Mouse (Mus musculus) stomach, embryonic 14.5 days (tissue): Measurements from ENCODE around the gene Tmem203. TPM values are rescaled to one million over a fixed set of nuclear protein-coding genes. Genes with fewer than 3 reads are reported as not detected.

Source experiments
- ATAC-seq: fragments of 200-750 bp; cut with Nextera tagmentation; 2 replicates; pipeline ENCODE4 v1.8.0; 2017; ENCODE audit warnings: low read depth, moderate TSS enrichment; ENCODE audit not compliant: insufficient number of reproducible peaks, insufficient read depth, low FRiP score
- H3K27ac ChIP-seq: fragments of 300-500 bp; sonication (generic); 2 replicates; pipeline ENCODE4 v1.5.1; 2014; ENCODE audit warnings: mild to moderate bottlenecking, low read length, moderate library complexity, mixed read lengths
- H3K27me3 ChIP-seq: fragments of 300-500 bp; sonication (generic); 2 replicates; pipeline ENCODE4 v1.6.1; 2014; ENCODE audit warnings: low read length, control low read depth, mixed read lengths; ENCODE audit not compliant: control insufficient read depth, insufficient read depth
- H3K36me3 ChIP-seq: fragments of 300-500 bp; sonication (generic); 2 replicates; pipeline ENCODE4 v1.6.1; 2014; ENCODE audit warnings: mild to moderate bottlenecking, control low read depth, low read length, moderate library complexity, mixed read lengths; ENCODE audit not compliant: control insufficient read depth, insufficient read depth
- H3K4me1 ChIP-seq: fragments of 300-500 bp; sonication (generic); 2 replicates; pipeline ENCODE4 v1.6.1; 2014; ENCODE audit warnings: low read length, control low read depth, mixed read lengths; ENCODE audit not compliant: control insufficient read depth, insufficient read depth
- H3K4me2 ChIP-seq: fragments of 300-500 bp; sonication (generic); replicated peaks from 2 replicates; pipeline ENCODE4 v1.6.1; 2014; ENCODE audit warnings: low read depth, low read length, control low read depth
- H3K4me3 ChIP-seq: fragments of 300-500 bp; sonication (generic); 2 replicates; pipeline ENCODE4 v1.5.1; 2014; ENCODE audit warnings: low read depth, low read length, control low read depth
- H3K9ac ChIP-seq: fragments of 300-500 bp; sonication (generic); replicated peaks from 2 replicates; pipeline ENCODE4 v1.6.1; 2014; ENCODE audit warnings: low read depth, mild to moderate bottlenecking, control low read depth, low read length, moderate library complexity, mixed read lengths
- H3K9me3 ChIP-seq: fragments of 300-500 bp; sonication (generic); 2 replicates; pipeline ENCODE4 v1.6.1; 2016; ENCODE audit warnings: low read depth, low read length, control low read depth; ENCODE audit not compliant: control insufficient read depth
- WGBS: fragments of 180-500 bp; shearing (Covaris S2); extraction: QIAGEN DNeasy Blood & Tissue Kit; methylation state at CpG from one replicate; pipeline ENCODE4 v1.1.7; 2014; 5-methylcytosine and 5-hydroxymethylcytosine counted together
- polyA plus RNA-seq: library from polyadenylated mRNA; unstranded; fragments of >200 nt; fragmentation: Nextera tagmentation; extraction: Ambion mirVana; gene quantifications from 2 replicates; pipeline ENCODE4 v1.2.1, GENCODE M21; 2014

Gene Tmem203
- polyA plus RNA-seq, 1 experiment from 2014 or later, result 14.7 TPM

DNA sequence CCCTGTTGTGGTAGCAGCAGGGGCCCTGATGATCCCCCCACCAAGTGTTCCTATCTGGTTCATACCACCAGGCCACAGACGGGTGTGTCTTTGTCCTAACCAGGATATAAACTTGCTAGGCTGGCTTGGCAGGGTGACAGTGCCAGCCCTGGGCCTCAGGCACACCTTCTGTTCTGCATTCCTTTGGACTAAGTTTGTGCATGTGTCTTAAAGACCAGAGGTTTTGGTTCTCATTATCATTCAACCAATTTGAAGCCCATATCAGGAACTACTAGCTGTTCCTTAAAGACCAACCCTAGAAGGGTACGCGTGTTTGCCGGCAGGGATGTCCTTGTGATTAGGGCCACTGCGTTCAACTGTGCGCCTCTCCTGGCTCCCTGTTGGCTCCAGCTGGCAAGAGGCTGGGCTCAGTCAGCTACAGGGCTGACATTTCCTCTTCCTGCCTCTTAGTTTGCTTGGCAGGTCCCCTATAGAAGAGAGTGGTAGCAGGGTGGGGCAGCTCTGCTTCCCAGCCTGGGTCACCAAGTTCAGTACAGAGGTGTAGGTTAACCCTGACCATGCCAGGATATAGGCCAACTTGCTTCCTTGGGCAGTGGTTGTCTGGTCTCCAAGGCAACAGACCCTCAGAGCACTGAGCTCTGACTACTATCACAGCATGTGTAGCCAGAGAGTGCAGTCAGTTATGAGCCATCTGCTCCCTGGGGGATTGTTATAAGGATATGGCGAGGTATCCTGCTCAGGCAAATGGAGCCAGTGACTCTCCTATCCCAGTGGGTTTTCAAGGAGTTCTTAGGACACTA lies 31.8 kb downstream of the Tmem203 start:
- peaks cover 12% of the 10 kb centered on the region for H3K4me1 ChIP-seq
- peak overlapping the region; percentile 88 for H3K27ac ChIP-seq
- H3K4me3 ChIP-seq, result no peak overlapping the region
- no peaks in the 10 kb centered on the region for H3K9me3 ChIP-seq
- peak; percentile 65 for ATAC-seq
- H3K4me2 ChIP-seq, result peak overlapping the region; percentile 6; the same call in 1 of the 2 replicates
- peaks cover 38% of the 10 kb centered on the region for H3K36me3 ChIP-seq
- 45% methylated on average over 7 of the region's 7 CpGs for WGBS
- H3K27me3 ChIP-seq, result peaks cover 36% of the 10 kb centered on the region
- H3K9ac ChIP-seq, result no peak overlapping the region

DNA sequence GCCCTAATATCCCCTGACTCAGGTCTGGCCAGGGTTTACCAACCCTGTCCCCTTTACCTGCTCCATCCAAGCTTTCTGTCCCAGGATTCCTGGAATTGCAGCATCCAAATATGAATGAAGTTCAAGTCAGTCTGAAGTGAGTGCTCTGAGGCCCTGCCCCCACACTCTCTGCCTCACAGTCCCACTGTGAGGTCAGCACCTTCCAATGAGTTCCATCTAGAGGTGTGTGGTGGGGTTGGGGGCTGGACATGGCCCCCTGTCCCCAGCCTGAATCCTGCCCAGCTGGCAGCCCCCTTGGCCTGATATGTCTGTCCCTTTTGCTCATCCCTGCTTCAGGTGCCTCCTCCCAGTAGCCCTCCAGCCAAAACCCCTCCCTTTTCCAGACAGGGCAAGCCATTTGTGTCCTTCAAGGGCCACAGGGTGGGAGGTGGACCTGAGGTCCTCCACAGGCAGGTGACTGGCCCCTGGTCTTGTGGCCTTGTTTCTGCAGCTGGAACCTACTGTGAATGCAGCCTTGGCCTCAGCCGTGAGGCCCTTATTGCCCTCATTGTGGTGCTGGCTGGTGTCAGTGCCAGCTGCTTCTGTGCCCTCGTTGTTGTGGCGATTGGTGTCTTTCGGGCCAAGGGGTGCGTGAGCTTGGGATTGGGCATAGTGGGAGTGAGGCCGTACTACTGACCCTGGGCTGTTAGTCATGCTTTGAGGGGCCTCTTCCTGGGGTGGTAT lies 32.8 kb downstream of the Tmem203 start, which contains the start of gene Tmem210:
TSS of gene Tmem210 (plus strand) at position 219 of the 723 bp plus-strand sequence.
- no peak for ATAC-seq
- Histone ChIP-seq H3K4me1 (peaks cover 18% of the 10 kb centered on the region), H3K36me3 (peaks cover 28% of the 10 kb centered on the region), H3K27ac (peak within 1 kb of the TSS; percentile 88; the same call in 1 of the 2 replicates), H3K9ac (no peak within 1 kb of the TSS), H3K4me3 (no peak within 1 kb of the TSS), H3K27me3 (peaks cover 44% of the 10 kb centered on the region), H3K4me2 (no peak within 1 kb of the TSS), H3K9me3 (no peaks in the 10 kb centered on the region)
- WGBS, result 83% methylated on average over 6 of the region's 6 CpGs

DNA sequence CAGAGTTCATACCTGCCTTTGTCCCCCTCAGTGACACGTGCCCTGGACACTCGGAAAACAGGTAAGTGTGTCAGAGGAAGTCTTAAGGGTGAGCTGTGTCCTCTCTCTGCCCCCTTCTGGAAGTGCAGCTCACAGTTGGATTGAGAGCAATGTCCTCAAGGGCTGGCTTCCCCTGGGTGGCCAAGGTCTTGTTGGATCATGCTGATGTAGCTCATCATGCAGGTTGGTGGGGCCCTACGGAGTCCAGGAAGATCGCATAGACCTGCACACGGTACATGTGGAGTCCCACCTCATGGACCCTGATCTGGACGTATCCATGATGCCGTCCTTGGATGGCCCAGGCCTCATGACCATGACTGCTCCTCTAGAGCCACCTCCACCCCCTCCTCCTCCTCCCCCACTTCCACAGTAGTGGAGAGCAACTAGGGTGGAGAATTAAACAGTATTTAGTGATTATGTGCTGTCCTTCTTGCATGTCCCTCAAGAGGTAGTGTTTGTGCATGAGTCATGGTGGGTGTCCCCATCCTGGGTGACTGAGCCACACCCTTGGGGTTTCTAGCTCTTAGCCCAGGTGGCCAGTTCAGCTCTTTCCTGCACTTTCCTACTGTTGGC lies 33.6 kb downstream of the Tmem203 start:
- ATAC-seq, result no peak
- Histone ChIP-seq H3K9ac (no peak overlapping the region), H3K27me3 (peaks cover 44% of the 10 kb centered on the region), H3K9me3 (no peaks in the 10 kb centered on the region), H3K4me2 (no peak overlapping the region), H3K4me3 (no peak overlapping the region), H3K36me3 (peaks cover 21% of the 10 kb centered on the region), H3K4me1 (peaks cover 18% of the 10 kb centered on the region), H3K27ac (no peak overlapping the region)
- WGBS, result 76% methylated on average over 7 of the region's 7 CpGs

DNA sequence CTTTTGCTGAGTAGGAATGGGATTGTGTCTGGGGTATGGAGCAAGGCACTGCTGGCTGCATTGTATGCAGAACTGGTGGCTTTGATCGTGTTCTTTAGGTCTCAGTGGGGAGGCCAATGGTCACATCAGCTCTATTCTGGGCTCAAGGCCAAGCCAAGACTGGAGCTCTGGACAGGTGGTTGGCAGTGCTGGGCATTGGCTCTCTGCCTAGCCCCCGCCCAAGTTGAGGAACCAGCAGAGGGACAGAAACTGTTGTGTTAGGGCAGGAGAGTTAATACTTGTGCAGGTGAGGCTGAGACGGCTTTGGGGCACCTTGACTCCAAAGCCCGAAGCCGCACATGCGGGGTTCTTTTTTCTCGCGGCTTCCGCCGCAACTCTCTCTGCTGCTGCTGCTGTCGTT lies 34.4 kb downstream of the Tmem203 start, which contains the start of gene Lrrc26:
TSS of gene Lrrc26 (plus strand) at position 265 of the 400 bp plus-strand sequence.
- 14% methylated on average over 11 of the region's 11 CpGs for WGBS
- Histone ChIP-seq H3K4me3 (peak within 1 kb of the TSS; percentile 5), H3K9ac (no peak within 1 kb of the TSS), H3K4me1 (peaks cover 18% of the 10 kb centered on the region), H3K9me3 (no peaks in the 10 kb centered on the region), H3K27ac (no peak within 1 kb of the TSS), H3K36me3 (peaks cover 12% of the 10 kb centered on the region), H3K27me3 (peaks cover 44% of the 10 kb centered on the region), H3K4me2 (peak within 1 kb of the TSS; percentile 26)
- no peak for ATAC-seq

DNA sequence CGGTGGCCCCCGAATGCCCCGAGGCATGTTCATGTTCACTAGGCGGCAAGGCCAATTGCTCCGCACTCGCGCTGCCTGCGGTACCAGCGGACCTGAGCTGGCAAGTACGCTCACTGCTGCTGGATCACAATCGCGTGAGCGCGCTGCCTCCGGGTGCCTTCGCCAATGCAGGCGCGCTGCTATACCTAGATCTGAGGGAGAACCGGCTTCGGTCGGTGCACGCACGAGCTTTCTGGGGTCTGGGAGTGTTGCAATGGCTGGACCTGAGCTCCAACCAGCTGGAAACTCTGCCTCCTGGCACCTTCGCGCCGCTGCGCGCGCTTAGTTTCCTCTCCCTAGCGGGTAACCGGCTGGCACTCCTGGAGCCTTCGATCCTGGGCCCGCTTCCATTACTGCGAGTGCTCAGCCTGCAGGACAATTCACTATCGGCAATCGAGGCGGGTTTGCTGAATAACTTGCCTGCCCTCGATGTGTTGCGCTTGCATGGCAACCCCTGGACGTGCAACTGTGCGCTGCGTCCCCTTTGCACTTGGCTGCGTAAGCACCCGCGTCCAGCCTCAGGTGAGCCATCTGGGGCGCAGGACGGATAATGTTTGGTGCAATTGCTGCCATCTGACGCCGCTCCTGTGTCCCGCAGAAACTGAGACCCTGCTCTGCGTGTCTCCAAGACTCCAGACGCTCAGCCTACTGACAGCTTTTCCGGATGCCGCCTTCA lies 35.0 kb downstream of the Tmem203 start:
- H3K27me3 ChIP-seq, result peaks cover 44% of the 10 kb centered on the region

DNA sequence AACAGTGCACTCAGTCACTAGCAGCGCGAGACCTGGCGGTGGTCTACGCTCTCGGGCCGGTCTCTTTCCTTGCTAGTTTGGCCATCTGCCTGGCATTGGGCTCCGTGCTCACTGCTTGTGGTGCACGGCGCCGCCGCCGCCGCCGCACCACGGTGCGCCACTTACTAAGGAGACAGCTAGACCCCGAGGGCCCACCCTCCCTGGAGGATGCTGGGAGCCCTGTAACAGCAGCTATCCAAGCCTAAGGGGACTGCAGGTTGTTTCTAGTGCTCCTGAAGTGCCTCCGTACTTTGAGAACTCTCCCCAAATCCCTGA lies 35.5 kb downstream of the Tmem203 start:
- peaks cover 15% of the 10 kb centered on the region for H3K4me1 ChIP-seq
- H3K36me3 ChIP-seq, result peaks cover 1% of the 10 kb centered on the region; the same call in 1 of the 2 replicates
- H3K9me3 ChIP-seq, result no peaks in the 10 kb centered on the region
- H3K27ac ChIP-seq, result no peak overlapping the region
- H3K4me2 ChIP-seq, result peak overlapping the region; percentile 26
- H3K4me3 ChIP-seq, result peak overlapping the region; percentile 5
- no peak for ATAC-seq
- 1% methylated on average over 18 of the region's 18 CpGs for WGBS
- no peak overlapping the region for H3K9ac ChIP-seq
- peaks cover 44% of the 10 kb centered on the region for H3K27me3 ChIP-seq

More for the DNA sequence above, 35.0 kb downstream of the Tmem203 start:
- Histone ChIP-seq H3K4me2 (peak overlapping the region; percentile 26), H3K9me3 (no peaks in the 10 kb centered on the region), H3K36me3 (peaks cover 6% of the 10 kb centered on the region), H3K27ac (no peak overlapping the region), H3K4me3 (peak overlapping the region; percentile 5), H3K4me1 (peaks cover 18% of the 10 kb centered on the region), H3K9ac (no peak overlapping the region)
- no peak for ATAC-seq
- WGBS, result 1% methylated on average over 54 of the region's 54 CpGs

DNA sequence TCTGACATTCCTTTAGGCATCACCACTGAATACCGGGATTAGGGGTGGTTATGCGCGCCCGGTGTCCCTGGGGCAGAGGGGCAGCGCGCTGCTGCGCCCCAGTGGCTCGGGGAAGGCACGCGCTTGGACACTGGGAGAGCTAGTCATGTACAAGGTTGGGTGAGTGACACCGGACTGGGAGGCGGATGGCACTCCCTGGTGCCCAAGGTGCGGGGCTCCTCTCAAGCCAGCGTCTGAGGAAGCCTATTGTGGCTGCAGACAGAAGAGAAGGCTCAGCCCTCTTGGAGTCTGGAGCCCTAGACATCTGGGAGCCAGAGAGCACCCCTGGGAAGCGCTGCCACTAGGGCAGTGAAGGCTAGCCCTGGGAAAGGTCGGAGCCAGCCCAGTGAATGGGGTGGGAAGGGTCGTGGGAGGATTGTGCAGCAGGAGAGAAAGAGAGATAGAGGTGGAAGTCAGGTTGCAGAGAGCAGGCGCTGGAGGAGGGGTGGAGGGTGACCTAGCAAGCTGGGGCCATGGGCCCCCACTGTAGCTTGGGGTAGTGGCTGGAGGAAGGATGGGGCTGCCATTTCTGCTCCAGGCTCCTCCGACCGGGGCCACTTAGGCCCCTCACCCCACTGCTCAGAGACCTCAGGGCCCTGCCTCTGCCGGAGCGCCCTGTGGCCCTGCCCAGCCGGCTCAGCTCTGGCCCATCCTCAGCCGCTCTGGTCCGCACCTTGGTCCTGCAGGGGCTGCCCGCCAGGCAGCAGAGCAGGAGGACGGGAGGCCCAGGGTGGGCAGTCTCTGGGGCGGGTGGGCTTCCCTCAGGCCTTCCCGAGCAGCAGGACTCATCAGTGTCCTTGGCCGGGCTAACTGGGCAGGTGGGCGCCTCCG lies 36.2 kb downstream of the Tmem203 start:
- H3K9me3 ChIP-seq, result no peaks in the 10 kb centered on the region
- peak overlapping the region; percentile 46 for H3K4me2 ChIP-seq
- H3K27me3 ChIP-seq, result peaks cover 44% of the 10 kb centered on the region
- 8% methylated on average over 32 of the region's 32 CpGs for WGBS
- H3K27ac ChIP-seq, result no peak overlapping the region
- H3K36me3 ChIP-seq, result no peaks in the 10 kb centered on the region
- H3K4me1 ChIP-seq, result peaks cover 10% of the 10 kb centered on the region
- 0 out of 2 replicates have a peak overlapping the region, but pooled peaks have one; percentile 10 for H3K9ac ChIP-seq
- ATAC-seq, result no peak
- H3K4me3 ChIP-seq, result peak overlapping the region; percentile 28; the same call in 1 of the 2 replicates
